Mouse (Mus musculus): Measurements from ENCODE around the gene Dlx6.

GRCm38 (mm10) chr6:6870876-6871420, 7.8 kb downstream of the Dlx6 start:
- TF ChIP-seq CTCF (IDR thresholded peaks at IDR 0.05; ENCODE audit: extremely low read depth, insufficient read depth, low read length) (no peak), POLR2A (IDR thresholded peaks at IDR 0.05; ENCODE audit: extremely low read depth, insufficient read depth, low read length) (no peak)
